Mouse (Mus musculus): ENCODE measurements around the gene Pradc1. TPM values are rescaled to one million over a fixed set of nuclear protein-coding genes. Genes with fewer than 3 reads are reported as not detected.

Pradc1 gene
- polyA plus RNA-seq, 2 experiments: 27.6 to 29.6 TPM

- ATAC-seq (ENCODE audit: low FRiP score, low read depth) (no peak), DNase-seq (ENCODE audit: low spot score) (no peak)
- no peak overlapping the region for H3K9ac ChIP-seq (ENCODE audit: low read depth, low read length, severe bottlenecking)
- no peak overlapping the region for H3K4me3 ChIP-seq (replicated peaks; ENCODE audit: low read length)
- 59% methylated on average over 5 of the region's 5 CpGs for WGBS
- no peaks in the 10 kb centered on the region for H3K9me3 ChIP-seq (ENCODE audit: control insufficient read depth, low read length)
- no peaks in the 10 kb centered on the region for H3K4me1 ChIP-seq (ENCODE audit: control insufficient read depth, insufficient read depth, low read length)
- no peaks in the 10 kb centered on the region for H3K27me3 ChIP-seq (ENCODE audit: control insufficient read depth, insufficient read depth, low read length)
- H3K36me3 ChIP-seq (ENCODE audit: control insufficient read depth, insufficient read depth, low read length): peaks cover 20% of the 10 kb centered on the region
- H3K27ac ChIP-seq (replicated peaks; ENCODE audit: low read depth, low read length): no peak overlapping the region
- no peak for TF ChIP-seq POLR2A (IDR thresholded peaks at IDR 0.05; ENCODE audit: borderline replicate concordance, extremely low read depth, insufficient read depth, insufficient read length)
- no peak overlapping the region for H3K4me2 ChIP-seq (replicated peaks; ENCODE audit: low read depth, low read length, severe bottlenecking)
Measured at GRCm38 (mm10) chr6:85472542-85472941, 20.8 kb upstream of the Pradc1 start.

DNA sequence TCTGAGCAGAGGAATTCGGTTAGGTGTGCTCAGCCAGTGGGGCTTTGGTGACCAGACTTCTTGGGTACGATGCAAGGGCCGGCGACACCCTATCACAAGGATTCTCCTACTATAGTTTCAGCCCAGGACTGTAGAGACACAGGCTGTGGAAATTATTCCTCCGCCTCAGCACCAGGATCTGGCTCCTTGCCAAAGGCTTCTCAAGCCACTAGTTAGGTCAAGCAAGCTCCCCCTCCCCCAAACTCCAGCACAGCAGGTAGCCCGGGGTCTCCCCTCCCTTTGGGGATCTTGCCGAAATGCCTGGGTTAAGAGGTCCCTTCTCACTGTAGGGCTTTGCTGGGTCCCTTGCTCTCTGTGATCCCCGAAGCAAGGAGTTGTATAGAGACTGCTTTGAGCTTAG, 20.2 kb upstream of the Pradc1 start:
- no peak for DNase-seq (ENCODE audit: low spot score)
- H3K9me3 ChIP-seq (ENCODE audit: control insufficient read depth, low read length): no peaks in the 10 kb centered on the region
- peaks cover 26% of the 10 kb centered on the region for H3K36me3 ChIP-seq (ENCODE audit: control insufficient read depth, insufficient read depth, low read length)
- no peaks in the 10 kb centered on the region for H3K27me3 ChIP-seq (ENCODE audit: control insufficient read depth, insufficient read depth, low read length)
- no peak overlapping the region for H3K4me3 ChIP-seq (replicated peaks; ENCODE audit: low read length)
- H3K9ac ChIP-seq (ENCODE audit: low read depth, low read length, severe bottlenecking): no peak overlapping the region
- no peak for ATAC-seq (ENCODE audit: low FRiP score, low read depth)
- no peak overlapping the region for H3K4me2 ChIP-seq (replicated peaks; ENCODE audit: low read depth, low read length, severe bottlenecking)
- no peaks in the 10 kb centered on the region for H3K4me1 ChIP-seq (ENCODE audit: control insufficient read depth, insufficient read depth, low read length)
- TF ChIP-seq POLR2A (IDR thresholded peaks at IDR 0.05; ENCODE audit: borderline replicate concordance, extremely low read depth, insufficient read depth, insufficient read length): no peak
- H3K27ac ChIP-seq (replicated peaks; ENCODE audit: low read depth, low read length): no peak overlapping the region
- 54% methylated on average over 8 of the region's 8 CpGs for WGBS

- WGBS: 77% methylated on average over 5 of the region's 5 CpGs
- no peak for ATAC-seq (ENCODE audit: low FRiP score, low read depth)
- Histone ChIP-seq H3K36me3 (ENCODE audit: control insufficient read depth, insufficient read depth, low read length) (peaks cover 47% of the 10 kb centered on the region), H3K4me3 (replicated peaks; ENCODE audit: low read length) (no peak overlapping the region), H3K9me3 (ENCODE audit: control insufficient read depth, low read length) (no peaks in the 10 kb centered on the region), H3K27ac (replicated peaks; ENCODE audit: low read depth, low read length) (no peak overlapping the region), H3K4me2 (replicated peaks; ENCODE audit: low read depth, low read length, severe bottlenecking) (no peak overlapping the region), H3K27me3 (ENCODE audit: control insufficient read depth, insufficient read depth, low read length) (no peaks in the 10 kb centered on the region), H3K9ac (ENCODE audit: low read depth, low read length, severe bottlenecking) (no peak overlapping the region), H3K4me1 (ENCODE audit: control insufficient read depth, insufficient read depth, low read length) (no peaks in the 10 kb centered on the region)
- TF ChIP-seq POLR2A (IDR thresholded peaks at IDR 0.05; ENCODE audit: borderline replicate concordance, extremely low read depth, insufficient read depth, insufficient read length): no peak
- DNase-seq (ENCODE audit: low spot score): no peak
Measured at GRCm38 (mm10) chr6:85469660-85470430, 18.1 kb upstream of the Pradc1 start.

GRCm38 (mm10) chr6:85465381-85465780, 13.6 kb upstream of the Pradc1 start:
- Histone ChIP-seq H3K4me1 (ENCODE audit: control insufficient read depth, insufficient read depth, low read length) (no peaks in the 10 kb centered on the region), H3K27me3 (ENCODE audit: control insufficient read depth, insufficient read depth, low read length) (no peaks in the 10 kb centered on the region), H3K4me3 (replicated peaks; ENCODE audit: low read length) (no peak overlapping the region), H3K36me3 (ENCODE audit: control insufficient read depth, insufficient read depth, low read length) (peaks cover 91% of the 10 kb centered on the region), H3K9me3 (ENCODE audit: control insufficient read depth, low read length) (no peaks in the 10 kb centered on the region), H3K9ac (ENCODE audit: low read depth, low read length, severe bottlenecking) (no peak overlapping the region), H3K4me2 (replicated peaks; ENCODE audit: low read depth, low read length, severe bottlenecking) (no peak overlapping the region), H3K27ac (replicated peaks; ENCODE audit: low read depth, low read length) (no peak overlapping the region)
- ATAC-seq (ENCODE audit: low FRiP score, low read depth): no peak
- TF ChIP-seq POLR2A (IDR thresholded peaks at IDR 0.05; ENCODE audit: borderline replicate concordance, extremely low read depth, insufficient read depth, insufficient read length): no peak
- peak; percentile 8 for DNase-seq (ENCODE audit: low spot score)

DNA sequence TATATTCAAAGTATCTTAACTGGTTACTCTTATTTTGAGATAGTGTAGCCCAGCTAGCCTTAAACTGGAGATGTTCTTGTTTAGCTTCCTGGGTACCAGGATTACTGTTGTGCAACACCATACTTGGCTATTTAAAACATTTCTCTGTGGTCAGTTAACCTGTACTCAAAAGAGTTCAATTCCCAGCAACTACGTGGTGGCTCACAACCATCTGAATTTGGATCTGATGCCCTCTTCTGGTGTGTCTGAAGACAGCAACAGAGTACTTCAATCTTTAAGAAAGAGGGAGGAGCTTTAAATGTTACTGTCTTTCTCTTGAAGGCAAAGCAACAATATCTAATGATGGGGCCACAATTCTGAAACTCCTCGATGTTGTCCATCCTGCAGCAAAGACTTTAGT, 7.9 kb upstream of the Pradc1 start:
- ATAC-seq (ENCODE audit: low FRiP score, low read depth) (no peak), DNase-seq (ENCODE audit: low spot score) (no peak)
- Histone ChIP-seq H3K4me2 (replicated peaks; ENCODE audit: low read depth, low read length, severe bottlenecking) (no peak overlapping the region), H3K27me3 (ENCODE audit: control insufficient read depth, insufficient read depth, low read length) (no peaks in the 10 kb centered on the region), H3K4me3 (replicated peaks; ENCODE audit: low read length) (no peak overlapping the region), H3K36me3 (ENCODE audit: control insufficient read depth, insufficient read depth, low read length) (peaks cover 64% of the 10 kb centered on the region), H3K27ac (replicated peaks; ENCODE audit: low read depth, low read length) (no peak overlapping the region), H3K9me3 (ENCODE audit: control insufficient read depth, low read length) (no peaks in the 10 kb centered on the region), H3K4me1 (ENCODE audit: control insufficient read depth, insufficient read depth, low read length) (peaks cover 2% of the 10 kb centered on the region; the same call in 1 of the 2 replicates), H3K9ac (ENCODE audit: low read depth, low read length, severe bottlenecking) (no peak overlapping the region)
- 87% methylated on average over 2 of the region's 2 CpGs for WGBS
- no peak for TF ChIP-seq POLR2A (IDR thresholded peaks at IDR 0.05; ENCODE audit: borderline replicate concordance, extremely low read depth, insufficient read depth, insufficient read length)
